Mouse (Mus musculus) thymus, adult 2 months (tissue): Measurements from ENCODE around the gene Gbp5.

Experiments used
- CTCF ChIP-seq: fragments of 200-500 bp; IDR thresholded peaks from 2 replicates; pipeline ENCODE4 v1.5.1; 2012; ENCODE audit warnings: mild to moderate bottlenecking, control low read depth, low read length, moderate library complexity, borderline replicate concordance; ENCODE audit not compliant: control insufficient read depth, poor library complexity, insufficient read depth; ENCODE audit errors: extremely low read depth
- POLR2A ChIP-seq: fragments of 200-500 bp; IDR thresholded peaks from 2 replicates; pipeline ENCODE4 v1.6.1; 2012; ENCODE audit warnings: mild to moderate bottlenecking, low read length, control low read depth, moderate library complexity; ENCODE audit not compliant: control insufficient read depth, poor library complexity, insufficient read depth; ENCODE audit errors: extremely low read depth

- no peak for TF ChIP-seq CTCF
- TF ChIP-seq POLR2A, result no peak
Measured at GRCm38 (mm10) chr3:142475913-142476312, 17.9 kb upstream of the Gbp5 start.
